Mouse (Mus musculus): Measurements from ENCODE around the gene Tmem121.
"Not testable (repeated sequence)": the region's sequence is repeated elsewhere in the genome, so short reads cannot be mapped to it uniquely, and the experiment has no call there.

Tmem121 gene

DNA sequence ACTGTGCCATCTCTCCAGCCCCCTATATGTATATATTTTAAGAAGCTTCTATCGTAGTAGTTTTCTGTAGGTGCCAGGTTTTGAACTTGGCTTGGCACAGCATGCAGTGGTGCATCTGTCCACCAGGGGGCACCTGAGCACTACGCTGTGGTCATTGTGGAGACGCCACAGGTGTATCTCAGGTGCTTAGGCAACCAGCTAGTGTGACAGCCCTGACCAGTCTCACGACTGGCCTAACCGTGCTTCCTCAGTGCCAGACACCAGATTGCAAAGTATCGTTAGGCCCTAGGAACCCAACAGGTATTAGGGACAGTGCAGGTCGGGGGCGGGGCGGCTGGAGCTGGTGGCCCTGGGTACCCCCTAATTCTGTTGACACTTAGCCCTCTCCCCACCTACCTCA lies 35.6 kb downstream of the Tmem121 start:
- DNase-seq (ENCODE audit: low spot score): peak; percentile 71

DNA sequence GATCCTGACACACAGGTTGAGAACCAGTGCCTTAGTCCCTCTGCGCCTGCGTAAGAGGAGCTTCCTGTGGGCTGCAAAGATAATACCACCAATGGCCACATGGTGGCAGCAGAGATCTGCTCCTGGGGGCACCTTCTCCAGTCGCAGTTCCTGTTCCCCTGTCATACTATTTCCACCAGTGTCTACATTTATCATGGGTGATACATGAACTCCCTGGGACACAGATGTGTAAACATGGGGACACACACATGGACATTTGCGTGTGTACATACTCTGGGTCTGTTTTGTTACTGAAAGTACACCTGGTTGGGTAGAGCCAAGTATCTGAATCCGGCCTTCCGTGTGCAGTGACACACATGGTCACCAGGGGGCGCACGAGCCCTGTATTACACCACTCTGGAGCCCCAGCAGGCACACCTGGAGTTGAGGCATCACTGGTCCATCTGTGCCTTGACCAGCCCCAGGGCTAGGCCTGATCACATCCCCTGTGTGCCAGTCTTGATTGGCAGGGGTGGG lies 36.4 kb downstream of the Tmem121 start:
- DNase-seq (ENCODE audit: low spot score): peak; percentile 97

DNA sequence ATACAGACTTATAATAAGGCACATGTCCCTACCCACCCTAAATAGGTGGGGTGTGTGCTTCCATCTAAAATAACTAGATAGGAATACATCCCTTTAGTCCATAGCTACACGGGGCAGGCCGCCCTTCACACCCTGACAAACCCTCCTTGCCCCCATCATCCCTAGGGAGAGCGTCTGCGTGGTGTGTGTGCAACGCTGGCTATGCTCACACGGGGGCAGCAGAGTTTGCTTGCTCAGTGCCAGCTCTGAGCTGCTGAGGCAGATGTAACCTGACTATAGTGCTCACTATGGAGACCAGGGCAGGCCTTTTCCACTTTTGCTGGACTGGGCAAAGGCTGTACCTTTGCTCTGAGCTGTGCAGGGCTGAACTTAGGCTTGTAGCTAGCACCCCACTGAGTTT lies 37.0 kb downstream of the Tmem121 start:
- DNase-seq (ENCODE audit: low spot score): peak; percentile 72

DNA sequence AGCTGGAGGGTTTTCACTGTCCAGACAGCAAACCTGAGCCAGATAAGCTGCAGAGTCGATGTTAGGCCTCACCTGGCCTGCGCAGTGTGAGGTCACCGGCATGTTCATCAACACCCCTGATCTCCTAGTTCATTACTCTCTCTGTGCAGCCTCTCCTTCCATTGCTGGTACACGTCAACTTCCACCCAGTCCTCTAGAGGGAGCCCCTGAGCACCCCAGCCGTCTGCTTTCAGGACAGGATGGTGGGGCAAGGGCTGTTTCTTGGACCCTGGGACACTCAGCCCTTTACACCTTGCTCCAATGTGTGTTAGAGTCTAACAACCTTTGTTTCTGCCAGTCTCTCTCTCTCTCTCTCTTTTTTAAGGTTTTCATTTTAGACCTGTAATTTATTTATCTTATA lies 38.5 kb downstream of the Tmem121 start:
- no peak for DNase-seq (ENCODE audit: low spot score)

DNA sequence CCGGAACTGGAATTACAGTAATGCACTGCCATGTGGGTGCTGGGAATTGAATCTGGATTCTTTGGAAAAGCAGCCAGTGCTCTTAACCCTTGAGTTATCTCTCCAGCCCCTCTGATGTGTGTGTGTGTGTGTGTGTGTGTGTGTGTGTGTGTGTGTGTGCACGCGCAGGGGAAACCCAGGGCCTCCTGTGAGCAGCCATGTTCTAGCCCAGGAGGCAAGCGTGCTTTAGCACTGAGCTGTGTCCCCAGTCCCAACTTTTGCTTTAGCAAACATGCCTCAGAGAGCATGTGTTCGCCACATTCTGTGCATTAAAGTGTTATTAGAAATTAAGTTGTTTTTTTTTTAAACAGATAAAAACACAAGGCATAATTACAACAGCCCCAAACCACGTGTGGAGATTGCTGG lies 39.0 kb downstream of the Tmem121 start:
- DNase-seq (ENCODE audit: low spot score): no peak

DNA sequence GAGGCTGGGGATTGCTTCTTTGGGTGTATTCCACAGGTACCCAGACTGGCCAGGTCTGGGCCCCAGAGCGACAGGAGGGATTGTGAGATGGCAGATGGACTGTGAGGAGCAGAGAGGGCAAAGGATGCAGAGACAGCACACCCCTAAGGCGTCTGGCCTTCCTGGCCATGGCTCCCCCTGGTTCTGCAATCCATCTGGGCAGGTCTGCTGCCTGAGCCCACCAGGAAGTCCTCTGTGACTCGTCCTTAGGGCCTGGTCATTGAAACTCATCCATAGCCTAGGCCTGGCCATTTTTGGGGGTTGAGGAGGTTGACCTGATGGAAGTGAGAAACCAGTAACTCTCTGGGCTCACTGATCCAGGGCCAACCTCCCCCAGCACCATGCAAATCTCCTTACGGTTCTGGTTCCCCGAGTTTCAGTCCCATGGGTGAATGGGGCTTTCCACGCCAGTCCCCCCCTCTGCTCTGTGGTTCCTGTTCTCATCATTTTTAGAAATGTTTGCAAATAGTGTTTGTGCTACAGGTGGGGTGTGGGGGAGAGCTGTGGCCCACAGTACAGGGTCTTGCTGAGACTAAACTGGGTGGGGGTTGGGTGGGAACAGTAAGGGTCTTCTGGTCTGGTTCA lies 42.4 kb downstream of the Tmem121 start:
- DNase-seq (ENCODE audit: low spot score): no peak

DNA sequence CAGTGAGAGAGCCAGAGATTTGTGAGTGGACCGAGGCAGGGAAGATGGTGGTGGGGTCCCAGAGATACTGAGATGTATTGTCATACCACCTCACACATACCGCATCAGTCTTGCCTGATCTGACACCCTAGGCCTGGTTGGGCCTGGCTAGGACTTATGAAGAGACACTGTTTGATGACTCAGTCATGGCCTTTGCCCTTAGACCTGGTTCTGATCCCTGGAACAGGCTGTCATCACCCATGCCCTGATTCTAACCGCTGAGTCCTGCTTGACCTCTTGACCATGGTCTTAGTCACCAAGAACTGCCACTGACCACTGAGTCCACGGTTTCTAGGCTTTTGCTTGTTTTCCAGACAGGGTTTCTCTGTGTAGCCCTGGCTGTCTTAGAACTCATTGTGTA lies 45.0 kb downstream of the Tmem121 start:
- DNase-seq (ENCODE audit: low spot score): no peak

DNA sequence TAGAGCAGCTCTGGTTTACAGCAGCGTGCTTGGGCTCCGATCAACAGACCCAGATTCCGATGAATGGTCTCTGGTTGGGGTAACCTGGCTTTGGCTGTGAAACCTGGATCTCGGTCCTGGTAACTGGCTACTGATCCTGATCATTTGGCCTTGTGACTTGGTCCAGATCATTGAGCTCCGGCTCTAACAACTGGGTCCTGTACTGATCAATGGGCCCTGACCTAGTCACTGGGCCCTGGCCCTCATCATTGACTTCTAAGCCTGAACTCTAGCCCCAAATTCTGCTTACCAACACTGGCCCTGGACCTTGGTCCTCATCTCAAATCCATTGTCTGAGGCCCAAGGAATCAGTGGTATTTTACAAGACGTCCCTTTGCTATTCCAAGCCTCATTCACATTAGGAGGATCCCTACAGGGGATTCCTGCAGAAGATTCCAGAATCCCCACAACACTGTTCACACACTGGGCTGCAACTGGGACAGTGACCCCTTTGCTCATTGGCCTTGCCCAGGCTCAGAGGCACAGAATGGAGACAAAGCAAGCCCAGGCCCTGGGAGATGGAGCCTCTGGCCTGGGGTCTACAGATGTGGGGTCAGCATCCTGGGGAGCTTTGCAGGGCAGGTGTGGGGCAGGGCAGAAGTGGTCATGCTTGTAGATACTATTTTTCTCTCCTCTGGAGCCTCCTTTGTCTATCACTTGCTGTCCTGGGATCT lies 46.0 kb downstream of the Tmem121 start:
- DNase-seq (ENCODE audit: low spot score): not testable (repeated sequence)

DNA sequence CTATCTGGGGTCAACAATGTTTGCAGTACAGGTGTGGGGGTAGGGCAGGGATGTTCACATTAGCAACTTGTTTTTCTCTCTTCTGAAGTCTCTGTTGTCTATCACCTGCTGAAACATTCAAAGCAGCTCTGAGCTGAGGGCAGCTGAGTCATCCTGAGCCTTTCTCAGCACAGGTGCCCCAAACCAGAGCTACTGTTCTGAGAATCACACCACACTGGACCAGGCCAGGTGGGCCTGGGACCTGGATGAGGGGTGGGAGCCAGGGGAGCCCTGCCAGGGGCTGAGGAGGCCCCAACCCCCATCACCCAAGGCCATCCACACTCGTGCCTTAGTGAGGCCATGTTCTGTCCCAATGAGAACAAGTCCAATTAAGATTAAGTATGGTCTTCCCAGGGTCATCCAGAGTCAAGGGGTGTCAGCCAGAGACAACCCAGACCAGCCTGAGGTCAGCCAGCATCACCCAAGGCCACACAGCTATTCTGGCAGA lies 46.6 kb downstream of the Tmem121 start:
- DNase-seq (ENCODE audit: low spot score): not testable (repeated sequence)
